Mouse (Mus musculus): ENCODE data around the gene Ms4a12. TPM values are rescaled to one million over a fixed set of nuclear protein-coding genes. Genes with fewer than 3 reads are reported as not detected.
A peak's percentile ranks its signal among the peaks of the same experiment; 100 is the strongest.
"Not testable (repeated sequence)": the region's sequence is repeated elsewhere in the genome, so short reads cannot be mapped to it uniquely, and the experiment has no call there.

The Ms4a12 gene
- total RNA-seq (2021), result not detected

- DNase-seq, result no peak
- intact Hi-C loops (cut with DNase I), result no loop called here
Measured at GRCm38 (mm10) chr19:11232348-11232747, at the start of gene Ms4a12. TSS of gene Ms4a12 (minus strand) at chr19:11232448.

GRCm38 (mm10) chr19:11280223-11280622 lies 48.0 kb upstream of the Ms4a12 start:
- intact Hi-C loops (cut with DNase I), result no loop called here
- no peak for DNase-seq

GRCm38 (mm10) chr19:11276431-11276830 lies 44.2 kb upstream of the Ms4a12 start:
- DNase-seq, result no peak
- intact Hi-C loops (cut with DNase I), result no loop called here

GRCm38 (mm10) chr19:11266956-11267355 lies 34.7 kb upstream of the Ms4a12 start:
- no peak for DNase-seq
- intact Hi-C loops (cut with DNase I), result no loop called here

- intact Hi-C loops (cut with DNase I), result no loop called here
- no peak for DNase-seq
Measured at GRCm38 (mm10) chr19:11266052-11266845, 34.0 kb upstream of the Ms4a12 start, which contains the start of gene Ms4a1. TSS of gene Ms4a1 (minus strand) at chr19:11266241.

- intact Hi-C loops (cut with DNase I), result no loop called here
- no peak for DNase-seq
Measured at GRCm38 (mm10) chr19:11264602-11265185, 32.4 kb upstream of the Ms4a12 start.

- intact Hi-C loops (cut with DNase I), result no loop called here
- DNase-seq, result no peak
Measured at GRCm38 (mm10) chr19:11263549-11263948, 31.3 kb upstream of the Ms4a12 start.

- DNase-seq; intact Hi-C loops (cut with DNase I): not testable (repeated sequence)
Measured at GRCm38 (mm10) chr19:11262932-11263331, 30.7 kb upstream of the Ms4a12 start.

GRCm38 (mm10) chr19:11261522-11261921 lies 29.3 kb upstream of the Ms4a12 start:
- intact Hi-C loops (cut with DNase I), result no loop called here
- DNase-seq, result no peak

GRCm38 (mm10) chr19:11244230-11244629 lies 12.0 kb upstream of the Ms4a12 start:
- DNase-seq, result peak; percentile 17 to 21
- intact Hi-C loops (cut with DNase I), result no loop called here

- no peak for DNase-seq
- intact Hi-C loops (cut with DNase I), result no loop called here
Measured at GRCm38 (mm10) chr19:11242560-11242959, 10.3 kb upstream of the Ms4a12 start.

GRCm38 (mm10) chr19:11235820-11236219 lies 3.6 kb upstream of the Ms4a12 start:
- no peak for DNase-seq
- intact Hi-C loops (cut with DNase I), result no loop called here

GRCm38 (mm10) chr19:11234921-11235735 lies 2.9 kb upstream of the Ms4a12 start:
- DNase-seq, result no peak
- intact Hi-C loops (cut with DNase I), result no loop called here

GRCm38 (mm10) chr19:11234244-11234643 lies 2.0 kb upstream of the Ms4a12 start:
- intact Hi-C loops (cut with DNase I), result no loop called here
- DNase-seq, result peak; percentile 5 to 9

- intact Hi-C loops (cut with DNase I), result loop anchor here (10.0 kb wide), 1 partner anchor 152 kb away; no protein-coding TSS in a partner anchor
- no peak for DNase-seq
Measured at GRCm38 (mm10) chr19:11196546-11196945, 35.7 kb downstream of the Ms4a12 start, which contains the start of gene Ms4a13. TSS of gene Ms4a13 (minus strand) at chr19:11196737.

GRCm38 (mm10) chr19:11192552-11192951 lies 39.7 kb downstream of the Ms4a12 start:
- intact Hi-C loops (cut with DNase I), result loop anchor here (10.0 kb wide), 1 partner anchor 148 kb away; no protein-coding TSS in a partner anchor
- DNase-seq, result peak in 1 of 2 experiments; percentile 1

- intact Hi-C loops (cut with DNase I), result no loop called here
- peak; percentile 8 to 17 for DNase-seq
Measured at GRCm38 (mm10) chr19:11184121-11184520, 48.1 kb downstream of the Ms4a12 start.

- intact Hi-C loops (cut with DNase I), result no loop called here
- DNase-seq, result no peak
Measured at GRCm38 (mm10) chr19:11177464-11177863, 54.8 kb downstream of the Ms4a12 start.

- intact Hi-C loops (cut with DNase I), result no loop called here
- DNase-seq, result peak; percentile 2 to 4
Measured at GRCm38 (mm10) chr19:11165172-11165571, 67.1 kb downstream of the Ms4a12 start, which contains the start of gene 1700025F22Rik. TSS of gene 1700025F22Rik (minus strand) at chr19:11165320.
